Mouse (Mus musculus) cerebellum, adult 2 months (tissue): ENCODE results near the gene Fundc1.

Experiments
- CTCF ChIP-seq: fragments of 200-500 bp; IDR thresholded peaks from 2 replicates; pipeline ENCODE4 v1.5.1; 2011; ENCODE audit warnings: low read depth, mild to moderate bottlenecking, control low read depth, low read length, moderate library complexity, borderline replicate concordance; ENCODE audit not compliant: insufficient read depth
- POLR2A ChIP-seq: fragments of 200-500 bp; IDR thresholded peaks from 2 replicates; pipeline ENCODE4 v1.6.1; 2011; ENCODE audit warnings: low read length, control low read depth, borderline replicate concordance; ENCODE audit not compliant: insufficient read depth

- TF ChIP-seq CTCF: no peak
- TF ChIP-seq POLR2A: no peak
Observed at GRCm38 (mm10) chrX:17611253-17611652, 39.1 kb upstream of the Fundc1 start.
